Mouse (Mus musculus) kidney, embryonic 15.5 days (tissue): ENCODE measurements around the gene Ndel1. TPM values are rescaled to one million over a fixed set of nuclear protein-coding genes. Genes with fewer than 3 reads are reported as not detected.
A peak's percentile ranks its signal among the peaks of the same experiment; 100 is the strongest.

Experiments used
- ATAC-seq: fragments of 200-750 bp; cut with Nextera tagmentation; replicated peaks from 2 replicates; pipeline ENCODE4 v1.8.0; 2017; ENCODE audit warnings: moderate TSS enrichment; ENCODE audit not compliant: low FRiP score
- H3K27ac ChIP-seq: fragments of 300-500 bp; sonication (generic); 2 replicates; pipeline ENCODE4 v1.5.1; 2015; ENCODE audit warnings: mild to moderate bottlenecking, inconsistent platforms
- H3K27me3 ChIP-seq: fragments of 300-500 bp; sonication (generic); 2 replicates; pipeline ENCODE4 v1.6.1; 2015; ENCODE audit warnings: inconsistent platforms
- H3K36me3 ChIP-seq: fragments of 300-500 bp; sonication (generic); 2 replicates; pipeline ENCODE4 v1.6.1; 2015; ENCODE audit warnings: inconsistent platforms
- H3K4me1 ChIP-seq: fragments of 300-500 bp; sonication (generic); 2 replicates; pipeline ENCODE4 v1.6.1; 2015; ENCODE audit warnings: inconsistent platforms
- H3K4me2 ChIP-seq: fragments of 300-500 bp; sonication (generic); 2 replicates; pipeline ENCODE4 v1.6.1; 2015; ENCODE audit warnings: moderate library complexity, mild to moderate bottlenecking, inconsistent platforms
- H3K4me3 ChIP-seq: fragments of 300-500 bp; sonication (generic); replicated peaks from 2 replicates; pipeline ENCODE4 v1.5.1; 2015; ENCODE audit warnings: mild to moderate bottlenecking, inconsistent platforms
- H3K9ac ChIP-seq: fragments of 300-500 bp; sonication (generic); 2 replicates; pipeline ENCODE4 v1.6.1; 2015; ENCODE audit warnings: mild to moderate bottlenecking, inconsistent platforms
- H3K9me3 ChIP-seq: fragments of 300-500 bp; sonication (generic); replicated peaks from 2 replicates; pipeline ENCODE4 v1.6.1; 2016; ENCODE audit warnings: inconsistent platforms
- WGBS: fragments of 180-500 bp; shearing (Covaris S2); methylation state at CpG from one replicate; pipeline ENCODE4 v1.1.7; 2015; ENCODE audit warnings: mixed read lengths; 5-methylcytosine and 5-hydroxymethylcytosine counted together
- polyA plus RNA-seq: library from polyadenylated mRNA; unstranded; fragments of >200 nt; fragmentation: Nextera tagmentation; extraction: Ambion mirVana; gene quantifications from 2 replicates; pipeline ENCODE4 v1.2.1, GENCODE M21; 2015

Ndel1 gene
- polyA plus RNA-seq, 1 experiment from 2014 or later, result 87.3 TPM

- peak overlapping the region; percentile 71 for H3K4me2 ChIP-seq
- peaks cover 50% of the 10 kb centered on the region for H3K36me3 ChIP-seq
- peaks cover 26% of the 10 kb centered on the region for H3K4me1 ChIP-seq
- H3K9ac ChIP-seq, result peak overlapping the region; percentile 99
- peak overlapping the region; percentile 37; the same call in 1 of the 2 replicates for H3K27ac ChIP-seq
- 5% methylated on average over 11 of the region's 11 CpGs for WGBS
- peak overlapping the region; percentile 96 for H3K4me3 ChIP-seq
- no peak for ATAC-seq
- H3K9me3 ChIP-seq, result no peaks in the 10 kb centered on the region
- no peaks in the 10 kb centered on the region for H3K27me3 ChIP-seq
Observed at GRCm38 (mm10) chr11:68902367-68902766, 30.7 kb upstream of the Ndel1 start.

GRCm38 (mm10) chr11:68902047-68902364 is 30.3 kb upstream of the Ndel1 start:
- peak overlapping the region; percentile 94 for H3K27ac ChIP-seq
- H3K9me3 ChIP-seq, result no peaks in the 10 kb centered on the region
- WGBS, result under 1% methylated on average over 10 of the region's 10 CpGs
- peak overlapping the region; percentile 96 for H3K4me3 ChIP-seq
- no peak for ATAC-seq
- H3K4me2 ChIP-seq, result peak overlapping the region; percentile 71
- H3K9ac ChIP-seq, result peak overlapping the region; percentile 99
- peaks cover 26% of the 10 kb centered on the region for H3K4me1 ChIP-seq
- peaks cover 46% of the 10 kb centered on the region for H3K36me3 ChIP-seq
- no peaks in the 10 kb centered on the region for H3K27me3 ChIP-seq

GRCm38 (mm10) chr11:68901351-68902046 is 29.8 kb upstream of the Ndel1 start, which contains the start of gene Rpl26:
Gene Rpl26 (plus strand): TSS chr11:68901583.
- Histone ChIP-seq H3K9ac (peak within 1 kb of the TSS; percentile 99), H3K9me3 (no peaks in the 10 kb centered on the region), H3K27me3 (no peaks in the 10 kb centered on the region), H3K36me3 (peaks cover 41% of the 10 kb centered on the region), H3K4me3 (peak within 1 kb of the TSS; percentile 96), H3K27ac (peak within 1 kb of the TSS; percentile 94), H3K4me1 (peaks cover 24% of the 10 kb centered on the region), H3K4me2 (peak within 1 kb of the TSS; percentile 74)
- WGBS, result under 1% methylated on average over 52 of the region's 52 CpGs
- peak; percentile 91 for ATAC-seq

- Histone ChIP-seq H3K4me1 (peaks cover 22% of the 10 kb centered on the region), H3K9me3 (no peaks in the 10 kb centered on the region), H3K4me3 (peak overlapping the region; percentile 96), H3K27ac (peak overlapping the region; percentile 19; the same call in 1 of the 2 replicates), H3K9ac (peak overlapping the region; percentile 41), H3K36me3 (peaks cover 34% of the 10 kb centered on the region), H3K27me3 (no peaks in the 10 kb centered on the region), H3K4me2 (peak overlapping the region; percentile 74)
- ATAC-seq, result peak; percentile 33
- WGBS, result 26% methylated on average over 31 of the region's 31 CpGs
Observed at GRCm38 (mm10) chr11:68900519-68901350, 29.1 kb upstream of the Ndel1 start.

GRCm38 (mm10) chr11:68899815-68900214 is 28.2 kb upstream of the Ndel1 start:
- peaks cover 24% of the 10 kb centered on the region for H3K36me3 ChIP-seq
- H3K9ac ChIP-seq, result no peak overlapping the region
- no peak overlapping the region for H3K4me2 ChIP-seq
- H3K4me1 ChIP-seq, result peaks cover 16% of the 10 kb centered on the region
- H3K27me3 ChIP-seq, result no peaks in the 10 kb centered on the region
- no peaks in the 10 kb centered on the region for H3K9me3 ChIP-seq
- no peak overlapping the region for H3K27ac ChIP-seq
- 88% methylated on average over 8 of the region's 8 CpGs for WGBS
- H3K4me3 ChIP-seq, result no peak overlapping the region
- ATAC-seq, result no peak

- Histone ChIP-seq H3K4me3 (no peak overlapping the region), H3K9me3 (no peaks in the 10 kb centered on the region), H3K4me2 (no peak overlapping the region), H3K27ac (no peak overlapping the region), H3K36me3 (peaks cover 14% of the 10 kb centered on the region), H3K9ac (no peak overlapping the region), H3K27me3 (no peaks in the 10 kb centered on the region), H3K4me1 (peaks cover 13% of the 10 kb centered on the region)
- no peak for ATAC-seq
- 89% methylated on average over 6 of the region's 6 CpGs for WGBS
Observed at GRCm38 (mm10) chr11:68898790-68899189, 27.1 kb upstream of the Ndel1 start.

GRCm38 (mm10) chr11:68897838-68898237 is 26.2 kb upstream of the Ndel1 start:
- Histone ChIP-seq H3K36me3 (peaks cover 5% of the 10 kb centered on the region), H3K9me3 (no peaks in the 10 kb centered on the region), H3K9ac (no peak overlapping the region), H3K27ac (no peak overlapping the region), H3K4me1 (peaks cover 16% of the 10 kb centered on the region), H3K4me2 (no peak overlapping the region), H3K4me3 (no peak overlapping the region), H3K27me3 (no peaks in the 10 kb centered on the region)
- ATAC-seq, result no peak
- 68% methylated on average over 6 of the region's 6 CpGs for WGBS

- H3K9me3 ChIP-seq, result no peaks in the 10 kb centered on the region
- H3K4me2 ChIP-seq, result no peak overlapping the region
- H3K27ac ChIP-seq, result no peak overlapping the region
- H3K4me3 ChIP-seq, result no peak overlapping the region
- H3K36me3 ChIP-seq, result no peaks in the 10 kb centered on the region
- H3K27me3 ChIP-seq, result no peaks in the 10 kb centered on the region
- 53% methylated on average over 4 of the region's 4 CpGs for WGBS
- no peak overlapping the region for H3K9ac ChIP-seq
- H3K4me1 ChIP-seq, result peaks cover 15% of the 10 kb centered on the region; the same call in 1 of the 2 replicates
- ATAC-seq, result no peak
Observed at GRCm38 (mm10) chr11:68897120-68897519, 25.5 kb upstream of the Ndel1 start.

GRCm38 (mm10) chr11:68896247-68896646 is 24.6 kb upstream of the Ndel1 start:
- ATAC-seq, result no peak
- no peak overlapping the region for H3K4me2 ChIP-seq
- H3K4me3 ChIP-seq, result no peak overlapping the region
- no peaks in the 10 kb centered on the region for H3K9me3 ChIP-seq
- no peaks in the 10 kb centered on the region for H3K36me3 ChIP-seq
- WGBS, result 92% methylated on average over 5 of the region's 5 CpGs
- no peak overlapping the region for H3K9ac ChIP-seq
- no peak overlapping the region for H3K27ac ChIP-seq
- H3K4me1 ChIP-seq, result peaks cover 15% of the 10 kb centered on the region; the same call in 1 of the 2 replicates
- H3K27me3 ChIP-seq, result no peaks in the 10 kb centered on the region

GRCm38 (mm10) chr11:68893911-68894464 is 22.3 kb upstream of the Ndel1 start:
- H3K36me3 ChIP-seq, result no peaks in the 10 kb centered on the region
- no peak overlapping the region for H3K9ac ChIP-seq

GRCm38 (mm10) chr11:68892233-68892832 is 20.7 kb upstream of the Ndel1 start:
- Histone ChIP-seq H3K27me3 (no peaks in the 10 kb centered on the region), H3K27ac (0 out of 2 replicates have a peak overlapping the region, but pooled peaks have one; percentile 27), H3K9me3 (no peaks in the 10 kb centered on the region)

More at GRCm38 (mm10) chr11:68893911-68894464, 22.3 kb upstream of the Ndel1 start:
- H3K9me3 ChIP-seq, result no peaks in the 10 kb centered on the region
- no peak overlapping the region for H3K4me3 ChIP-seq
- no peak for ATAC-seq
- no peaks in the 10 kb centered on the region for H3K27me3 ChIP-seq
- H3K4me2 ChIP-seq, result no peak overlapping the region
- 0 out of 2 replicates have a peak, but pooled peaks cover 9% of the 10 kb centered on the region for H3K4me1 ChIP-seq
- 69% methylated on average over 12 of the region's 12 CpGs for WGBS
- H3K27ac ChIP-seq, result no peak overlapping the region

More at GRCm38 (mm10) chr11:68892233-68892832, 20.7 kb upstream of the Ndel1 start:
- WGBS, result 62% methylated on average over 15 of the region's 15 CpGs
- Histone ChIP-seq H3K36me3 (no peaks in the 10 kb centered on the region), H3K9ac (no peak overlapping the region), H3K4me2 (no peak overlapping the region), H3K4me1 (0 out of 2 replicates have a peak, but pooled peaks cover 9% of the 10 kb centered on the region), H3K4me3 (no peak overlapping the region)
- ATAC-seq, result no peak
